Comparison of ENCODE assay signal across 14 mouse cellular contexts in the genomic region with DNA sequence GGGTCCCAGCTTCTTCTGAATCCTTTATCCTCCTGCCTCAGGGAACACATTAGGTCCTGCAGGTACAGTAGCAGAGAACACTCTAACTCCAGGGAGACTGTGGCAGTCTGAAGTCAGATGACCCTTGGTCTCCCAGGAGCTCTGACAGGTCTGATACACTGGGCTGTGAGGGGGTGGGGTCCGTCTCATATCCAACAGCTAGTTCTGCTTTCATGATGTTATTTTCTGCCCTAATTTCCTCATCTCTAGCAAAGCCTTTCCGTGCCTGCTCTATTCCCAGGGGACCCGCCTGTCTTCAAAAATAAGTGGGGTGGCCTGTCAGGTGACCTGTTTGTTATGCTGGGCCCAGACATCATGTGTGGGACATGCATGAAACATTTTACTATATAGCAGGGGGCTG. TPM values are rescaled to one million over a fixed set of nuclear protein-coding genes. Genes with fewer than 3 reads are reported as not detected.
DNase-seq lines count a peak whose midpoint lies in the region; ATAC-seq and TF ChIP-seq lines count a peak whose summit lies in the region.
"Had no signal": no experiment of that assay in that cellular context is flagged by ENCODE, and none has a peak within 500 bp of the region (broad histone marks: within the 10 kb centered on the region; RNA-seq: fewer than 3 reads in every experiment).

No protein-coding gene starts in this region.

- WGBS in forebrain, embryonic 13.5 days: 88% methylated on average over 3 of the region's 3 CpGs
- 66% methylated on average over 3 of the region's 3 CpGs for WGBS in hindbrain, embryonic 16.5 days
- 53% methylated on average over 3 of the region's 3 CpGs for WGBS in midbrain, postnatal 0 days
- 65% methylated on average over 3 of the region's 3 CpGs for WGBS in kidney, embryonic 14.5 days

- DNase-seq in B cell, adult 2 months: peak; percentile 61 to 76
- no peak for DNase-seq in midbrain, postnatal 0 days (ENCODE audit: low spot score)
- no peak for DNase-seq in heart, postnatal 4 days
- no peak for DNase-seq in urinary bladder, adult 18-20 months (ENCODE audit: low spot score in 2 of 2)
- no peak for DNase-seq in ovary, postnatal 14 days (ENCODE audit: low spot score)
- DNase-seq: heart, adult 11 months; kidney, adult 18-20 months; lung, postnatal 36 days had no signal

- no peak overlapping the region; the same call in 1 of the 2 replicates for H3K9ac ChIP-seq in forebrain, embryonic 13.5 days
- no peak overlapping the region for H3K9ac ChIP-seq in hindbrain, embryonic 16.5 days (ENCODE audit: low read depth, low read length)
- H3K9ac ChIP-seq in midbrain, postnatal 0 days (replicated peaks; ENCODE audit: low read length, poor library complexity, severe bottlenecking): no peak overlapping the region
- no peak overlapping the region for H3K9ac ChIP-seq in kidney, embryonic 14.5 days (ENCODE audit: low read depth, low read length)
- H3K9ac ChIP-seq: embryonic facial prominence, embryonic 13.5 days; liver, embryonic 14.5 days had no signal

- H3K4me1 ChIP-seq in forebrain, embryonic 13.5 days: peaks cover 69% of the 10 kb centered on the region
- peaks cover 46% of the 10 kb centered on the region for H3K4me1 ChIP-seq in hindbrain, embryonic 16.5 days (ENCODE audit: control insufficient read depth, insufficient read depth, low read depth, low read length)
- H3K4me1 ChIP-seq in midbrain, postnatal 0 days (ENCODE audit: insufficient read depth, low read length): peaks cover 29% of the 10 kb centered on the region
- H3K4me1 ChIP-seq in kidney, embryonic 14.5 days (ENCODE audit: control insufficient read depth, insufficient read depth, low read length): peaks cover 24% of the 10 kb centered on the region

- TF ChIP-seq CTCF in midbrain, postnatal 0 days (IDR thresholded peaks at IDR 0.05): no peak

- H3K9me3 ChIP-seq in forebrain, embryonic 13.5 days (replicated peaks): peaks cover 4% of the 10 kb centered on the region; the same call in 1 of the 2 replicates
- H3K9me3 ChIP-seq in hindbrain, embryonic 16.5 days (ENCODE audit: control insufficient read depth, low read length): no peaks in the 10 kb centered on the region
- H3K9me3 ChIP-seq in midbrain, postnatal 0 days (ENCODE audit: low read length): no peaks in the 10 kb centered on the region
- peaks cover 3% of the 10 kb centered on the region for H3K9me3 ChIP-seq in kidney, embryonic 14.5 days (ENCODE audit: control insufficient read depth, low read length)
- H3K9me3 ChIP-seq: embryonic facial prominence, embryonic 13.5 days had no signal

- H3K27me3 ChIP-seq in forebrain, embryonic 13.5 days: no peaks in the 10 kb centered on the region
- H3K27me3 ChIP-seq in hindbrain, embryonic 16.5 days (replicated peaks; ENCODE audit: control insufficient read depth, insufficient read depth, low read length): no peaks in the 10 kb centered on the region
- H3K27me3 ChIP-seq in midbrain, postnatal 0 days (ENCODE audit: insufficient read depth, low read length): no peaks in the 10 kb centered on the region
- no peaks in the 10 kb centered on the region for H3K27me3 ChIP-seq in kidney, embryonic 14.5 days (ENCODE audit: control insufficient read depth, insufficient read depth, low read length)
- H3K27me3 ChIP-seq: embryonic facial prominence, embryonic 13.5 days had no signal

- H3K4me2 ChIP-seq in forebrain, embryonic 13.5 days: peak overlapping the region; percentile 44; the same call in 1 of the 2 replicates
- H3K4me2 ChIP-seq in hindbrain, embryonic 16.5 days (ENCODE audit: low read length): no peak overlapping the region
- H3K4me2 ChIP-seq in midbrain, postnatal 0 days (ENCODE audit: low read depth, low read length, poor library complexity, severe bottlenecking): no peak overlapping the region
- H3K4me2 ChIP-seq in kidney, embryonic 14.5 days (replicated peaks; ENCODE audit: low read depth, low read length): no peak overlapping the region
- H3K4me2 ChIP-seq: embryonic facial prominence, embryonic 13.5 days had no signal

- no peak overlapping the region for H3K4me3 ChIP-seq in forebrain, embryonic 13.5 days
- no peak overlapping the region for H3K4me3 ChIP-seq in hindbrain, embryonic 16.5 days (ENCODE audit: low read length)
- no peak overlapping the region for H3K4me3 ChIP-seq in midbrain, postnatal 0 days (ENCODE audit: low read depth, low read length)
- H3K4me3 ChIP-seq in kidney, embryonic 14.5 days (ENCODE audit: low read length): no peak overlapping the region
- H3K4me3 ChIP-seq: embryonic facial prominence, embryonic 13.5 days had no signal

- peak overlapping the region; percentile 88 for H3K27ac ChIP-seq in forebrain, embryonic 13.5 days
- H3K27ac ChIP-seq in hindbrain, embryonic 16.5 days (ENCODE audit: low read depth, low read length): peak overlapping the region; percentile 76; the same call in 1 of the 2 replicates
- 0 out of 2 replicates have a peak overlapping the region, but pooled peaks have one; percentile 67 for H3K27ac ChIP-seq in midbrain, postnatal 0 days (ENCODE audit: low read depth, low read length)
- no peak overlapping the region for H3K27ac ChIP-seq in kidney, embryonic 14.5 days (ENCODE audit: low read depth, low read length)
- H3K27ac ChIP-seq: embryonic facial prominence, embryonic 13.5 days; liver, embryonic 14.5 days had no signal

- ATAC-seq in forebrain, embryonic 13.5 days: no peak
- peak; percentile 3; the same call in 1 of the 2 replicates for ATAC-seq in hindbrain, embryonic 16.5 days
- ATAC-seq in midbrain, postnatal 0 days (ENCODE audit: low FRiP score): no peak
- ATAC-seq in kidney, embryonic 14.5 days (ENCODE audit: low FRiP score, low TSS enrichment): no peak
- ATAC-seq: CD4-positive, CD25-positive, alpha-beta regulatory T cell, adult 4 months had no signal

- peaks cover 6% of the 10 kb centered on the region; the same call in 1 of the 2 replicates for H3K36me3 ChIP-seq in forebrain, embryonic 13.5 days (ENCODE audit: poor library complexity, severe bottlenecking)
- H3K36me3 ChIP-seq in hindbrain, embryonic 16.5 days (ENCODE audit: control insufficient read depth, insufficient read depth, low read length): no peaks in the 10 kb centered on the region
- no peaks in the 10 kb centered on the region for H3K36me3 ChIP-seq in midbrain, postnatal 0 days (ENCODE audit: insufficient read depth, low read length)
- no peaks in the 10 kb centered on the region for H3K36me3 ChIP-seq in kidney, embryonic 14.5 days (ENCODE audit: control insufficient read depth, insufficient read depth, low read length)

RNA-seq across cellular contexts. Expression of a gene that starts 18.2 kb away (rescaled TPM):
- polyA plus RNA-seq in forebrain, embryonic 13.5 days (2015; fragmentation: Nextera tagmentation; extraction: Ambion mirVana): 8.8 and 10.0 TPM in 2 replicates
- 12.9 and 15.5 TPM in 2 replicates for polyA plus RNA-seq in hindbrain, embryonic 16.5 days (2015; fragmentation: Nextera tagmentation; extraction: Ambion mirVana)
- total RNA-seq in midbrain, postnatal 0 days (2014; rRNA removed): 64.7 and 71.6 TPM in 2 replicates
- polyA plus RNA-seq in midbrain, postnatal 0 days (2015; fragmentation: Nextera tagmentation; extraction: Ambion mirVana): 14.9 and 15.4 TPM in 2 replicates
- 6.5 and 6.8 TPM in 2 replicates for polyA plus RNA-seq in kidney, embryonic 14.5 days (2014; fragmentation: Nextera tagmentation; extraction: Ambion mirVana)
- total RNA-seq in heart, postnatal 4 days (2021): 1 to 10 TPM; 8.3 to 8.9 TPM

Comparison
In these comparisons a context has a peak if more than half of its experiments do, and no peak if none do; other contexts are left out.
1. DNase-seq: peak in B cell, adult 2 months (2 of 2); none in midbrain, postnatal 0 days (single experiment), heart, postnatal 4 days (single experiment), urinary bladder, adult 18-20 months (0 of 2) and ovary, postnatal 14 days (single experiment).